Mouse (Mus musculus) C3H10T1/2 (cell line): ENCODE results near the gene Slc22a14. TPM values are rescaled to one million over a fixed set of nuclear protein-coding genes. Genes with fewer than 3 reads are reported as not detected.

Source experiments
- polyA plus RNA-seq, 2 experiments: library from polyadenylated mRNA; unstranded; fragments of >200 nt; fragmentation: generic; extraction: Trizol; gene quantifications; one replicate each; pipeline ENCODE4 v1.2.1; 2012; ENCODE audit warnings: missing spikeins in 2 of 2

The Slc22a14 gene
- not detected for polyA plus RNA-seq

GRCm38 (mm10) chr9:119365284-119365683 lies at the start of gene Slc22a14:
TSS of gene Slc22a14 (minus strand) at chr9:119365553.

DNA sequence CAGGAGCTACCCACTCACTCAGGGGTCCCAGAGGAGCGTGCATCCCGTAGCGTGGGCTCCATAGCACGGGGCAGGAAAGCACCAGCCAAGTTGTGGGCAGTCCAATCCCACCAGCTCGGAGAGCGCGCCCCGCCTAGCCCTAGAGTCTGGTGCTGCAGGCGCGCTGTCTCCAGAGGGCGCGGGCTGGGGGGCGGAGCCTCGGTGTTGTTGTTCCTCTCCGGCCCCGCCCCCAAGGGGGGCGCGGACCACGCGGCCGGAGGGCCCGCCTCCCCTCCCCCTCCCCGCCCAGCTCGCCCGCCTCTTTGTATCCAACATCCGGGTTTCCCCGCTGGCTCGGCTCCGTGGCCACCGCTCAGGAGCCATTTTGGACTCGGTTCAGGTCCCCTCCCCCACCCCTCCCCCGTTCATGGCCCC lies 36.5 kb upstream of the Slc22a14 start, which contains the start of gene Acvr2b:
TSS of gene Acvr2b (plus strand) at position 318 of the 414 bp plus-strand sequence.

DNA sequence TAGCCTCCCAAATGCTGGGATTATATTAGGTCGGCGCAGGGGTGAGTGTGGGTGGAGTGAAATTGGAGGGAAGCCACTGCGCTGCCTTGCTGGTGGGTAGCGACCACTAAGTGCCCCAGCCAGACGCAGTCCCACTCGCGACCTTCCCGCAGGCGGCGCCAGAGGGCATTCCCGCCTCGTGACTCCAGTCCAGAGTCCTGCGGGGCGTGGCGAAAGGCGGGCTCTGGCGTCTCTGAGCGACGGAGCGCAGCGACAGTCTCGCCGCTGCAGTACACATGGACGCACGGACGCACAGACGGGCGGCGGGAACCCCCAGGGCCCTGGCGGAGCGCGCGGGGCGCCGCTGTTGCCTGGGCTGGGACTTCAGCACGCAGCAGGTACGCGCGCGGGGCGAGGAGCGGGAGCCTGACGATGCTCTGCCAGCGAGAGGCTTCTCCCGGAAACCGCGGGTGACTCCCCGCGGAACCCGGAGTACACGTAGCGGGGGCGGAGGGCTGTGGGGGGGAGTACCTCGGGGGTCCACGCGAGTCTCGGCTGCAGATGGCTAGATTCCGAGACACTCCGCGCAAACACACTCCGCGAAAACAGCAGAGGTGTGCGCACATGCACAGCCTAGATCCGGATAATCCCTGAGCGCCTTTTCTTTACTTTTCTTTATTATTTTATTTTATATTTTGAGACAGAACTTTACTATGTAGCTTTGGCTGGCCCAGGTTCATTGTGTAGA lies 7.9 kb downstream of the Slc22a14 start, which contains the start of gene Xylb:
TSS of gene Xylb (plus strand) at position 51 of the 727 bp plus-strand sequence.

DNA sequence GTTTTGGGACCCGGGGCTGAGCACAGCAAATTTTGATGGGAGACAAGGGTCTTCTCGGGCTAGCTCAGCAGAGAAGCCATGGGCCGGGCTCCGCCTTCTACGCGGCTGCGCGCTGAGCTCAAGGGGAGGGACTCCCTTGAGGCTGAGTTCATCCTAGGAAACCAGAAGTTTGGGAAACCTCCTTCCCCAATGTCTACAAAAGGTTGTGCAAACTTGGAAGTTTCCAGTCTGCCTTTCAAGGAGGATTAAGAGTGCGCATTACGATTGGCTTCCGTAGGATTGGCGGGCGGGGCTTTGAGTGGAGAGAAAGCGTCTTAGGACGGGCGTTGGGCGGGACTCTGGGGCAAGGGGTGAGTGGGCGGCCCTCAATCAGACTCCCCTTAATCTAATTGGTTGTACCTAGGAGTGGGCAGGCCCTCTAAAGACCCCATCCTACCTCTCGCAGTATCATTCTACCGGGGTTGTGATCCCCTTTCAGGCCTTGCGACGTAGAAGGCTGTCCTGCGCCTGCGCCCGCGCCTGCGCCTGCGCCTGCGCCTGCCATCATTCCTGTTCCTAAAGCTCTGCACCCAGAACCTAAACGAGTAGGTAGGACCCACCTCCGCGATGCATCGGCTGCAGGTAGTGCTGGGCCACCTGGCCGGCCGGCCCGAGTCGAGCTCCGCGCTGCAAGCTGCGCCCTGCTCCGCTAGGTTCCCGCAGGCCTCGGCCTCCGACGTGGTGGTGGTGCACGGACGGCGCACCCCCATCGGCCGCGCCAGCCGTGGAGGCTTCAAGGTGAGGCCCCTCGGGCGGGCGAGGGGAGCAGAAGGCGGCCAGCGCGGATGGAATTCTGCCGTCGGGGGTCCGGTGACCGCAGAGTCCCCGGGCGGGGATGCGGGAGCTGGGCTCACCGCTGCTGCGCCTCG lies 24.2 kb downstream of the Slc22a14 start, which contains the start of gene Myd88:
TSS of gene Myd88 (minus strand) at position 503 of the 908 bp plus-strand sequence.

DNA sequence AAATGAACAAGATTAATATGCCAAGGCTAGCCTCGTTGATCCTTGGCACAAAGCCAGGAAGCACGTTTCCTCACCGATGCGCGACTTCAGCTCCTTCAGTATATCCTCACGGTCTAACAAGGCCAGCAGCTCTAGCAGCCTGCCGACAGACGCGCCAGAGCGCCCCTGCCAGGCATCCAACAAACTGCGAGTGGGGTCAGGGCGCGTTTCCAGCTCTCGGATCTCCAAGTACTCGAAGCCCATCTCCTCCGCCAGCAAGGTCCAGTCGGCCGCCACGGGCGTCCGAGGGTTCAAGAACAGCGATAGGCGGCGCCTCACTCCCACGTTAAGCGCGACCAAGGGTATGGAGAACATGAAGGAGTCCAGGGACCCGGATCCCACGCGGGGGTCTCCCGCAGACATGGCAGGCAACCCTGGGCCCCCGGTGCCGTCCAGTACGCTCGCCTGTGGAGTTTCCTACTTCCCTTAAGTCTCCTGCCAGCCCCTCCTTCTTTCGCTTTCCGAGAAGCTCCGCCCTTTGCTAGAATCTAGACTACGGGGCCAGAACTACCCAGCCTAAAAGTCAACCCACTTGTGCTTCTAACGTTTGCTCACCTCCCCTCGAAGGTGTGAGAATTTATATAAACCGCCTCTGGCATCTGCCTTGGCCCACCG lies 25.7 kb downstream of the Slc22a14 start, which contains the start of gene Acaa1a:
TSS of gene Acaa1a (plus strand) at position 119 of the 654 bp plus-strand sequence.

DNA sequence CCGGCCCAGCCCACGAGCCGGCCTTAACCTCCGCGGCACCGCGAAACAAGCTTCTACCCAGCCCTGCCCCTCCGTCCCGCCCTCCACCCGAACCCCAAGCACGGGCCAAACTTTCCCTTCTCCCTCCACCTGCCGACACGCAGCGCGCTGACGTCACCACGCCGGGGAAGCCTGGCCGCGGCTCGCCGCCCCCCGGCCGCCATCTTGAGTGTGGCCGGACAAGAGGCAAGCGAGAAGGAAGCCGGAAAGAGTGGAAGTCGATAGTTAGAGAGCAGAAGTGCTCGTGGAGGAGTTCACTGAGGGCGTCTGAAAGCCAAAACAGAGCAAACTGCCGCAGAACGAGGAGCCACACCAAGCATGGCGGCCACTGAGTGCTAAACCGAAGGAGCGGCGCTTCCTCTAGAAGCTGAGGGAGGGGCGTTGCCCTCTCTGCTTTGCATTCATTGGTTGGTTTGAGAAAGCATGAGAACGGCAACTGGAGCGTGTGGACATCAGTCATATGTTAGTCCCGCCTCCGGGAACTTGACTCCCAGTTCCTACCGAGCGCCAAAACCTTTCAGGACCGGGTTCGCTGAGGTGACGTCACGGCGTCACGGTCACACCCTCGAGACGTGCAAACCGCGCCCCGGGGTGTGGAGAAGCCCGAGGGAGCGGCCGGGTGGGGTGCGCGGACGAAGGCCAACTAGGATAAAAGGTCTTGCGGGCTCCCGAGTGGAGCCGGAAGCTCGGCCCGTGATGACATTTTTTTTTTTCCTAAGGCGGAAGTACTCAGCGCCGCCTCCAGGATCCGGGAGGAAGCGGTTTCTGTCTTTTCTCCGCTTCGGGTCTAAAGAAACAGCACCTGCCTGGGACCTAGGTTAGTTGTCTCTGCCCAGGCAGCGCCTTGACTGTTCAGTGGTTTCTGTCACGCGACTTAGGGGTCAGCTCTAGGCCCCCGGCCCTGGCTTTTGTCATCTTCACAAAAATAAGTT lies 42.8 kb downstream of the Slc22a14 start, which contains the start of gene Oxsr1:
TSS of gene Oxsr1 (minus strand) at position 139 of the 971 bp plus-strand sequence.

GRCm38 (mm10) chr9:119208998-119209397 lies 156.4 kb downstream of the Slc22a14 start, which contains the start of gene Slc22a13:
TSS of gene Slc22a13 (minus strand) at chr9:119209098.

GRCm38 (mm10) chr9:119158861-119159260 lies 206.5 kb downstream of the Slc22a14 start, which contains the start of gene Gm47289:
TSS of gene Gm47289 (plus strand) at chr9:119159161.

DNA sequence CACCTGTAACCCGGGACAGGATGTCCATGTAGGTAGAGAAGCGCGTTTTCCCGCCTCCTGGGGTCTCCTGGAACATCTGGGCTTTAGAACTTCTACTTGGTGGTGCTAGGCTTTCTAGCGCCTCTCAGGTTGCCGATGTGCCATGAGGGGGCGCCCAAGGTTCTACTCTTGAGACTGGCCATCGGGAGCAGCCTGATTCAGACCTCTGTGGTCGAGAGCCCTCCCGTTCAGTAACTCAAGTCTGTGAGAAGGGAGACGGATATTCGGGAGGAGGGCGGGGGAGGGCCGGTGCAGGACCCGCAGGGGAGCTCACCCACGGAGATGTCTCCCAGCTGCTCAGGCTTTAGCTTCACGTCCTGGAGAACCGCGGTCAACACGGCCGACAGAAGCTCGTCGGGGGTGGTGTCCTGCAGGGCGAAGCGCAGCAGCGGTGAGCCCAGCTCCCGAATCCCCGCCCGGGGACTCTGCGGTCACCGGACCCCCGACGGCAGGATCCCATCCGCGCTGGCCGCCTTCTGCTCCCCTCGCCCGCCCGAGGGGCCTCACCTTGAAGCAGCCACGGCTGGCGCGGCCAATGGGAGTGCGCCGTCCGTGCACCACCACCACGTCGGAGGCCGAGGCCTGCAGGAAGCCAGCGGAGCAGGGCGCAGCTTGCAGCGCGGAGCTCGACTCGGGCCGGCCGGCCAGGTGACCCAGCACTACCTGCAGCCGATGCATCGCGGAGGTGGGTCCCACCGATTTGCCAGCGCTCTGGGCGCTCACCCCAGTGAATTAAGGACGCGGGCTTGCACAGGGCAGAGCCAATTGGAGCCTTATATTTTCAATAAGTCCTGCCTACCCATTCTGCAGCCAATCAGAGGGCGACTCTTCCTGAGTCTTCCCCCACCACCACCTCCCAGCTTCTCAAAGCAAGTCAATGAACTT lies 208.8 kb downstream of the Slc22a14 start, which contains the start of gene Acaa1b:
TSS of gene Acaa1b (minus strand) at position 816 of the 924 bp plus-strand sequence.

Other genes with a start within 250 kb of the Slc22a14 start
- 1 to 10 TPM; 1.5 to 1.6 TPM for gene Acaa1b, start 208.5 kb downstream of the Slc22a14 start, polyA plus RNA-seq
- gene Gm47289, start 206.4 kb downstream of the Slc22a14 start, polyA plus RNA-seq: not detected
- gene Slc22a13, start 156.5 kb downstream of the Slc22a14 start, polyA plus RNA-seq: not detected
- gene Oxsr1, start 43.1 kb downstream of the Slc22a14 start, polyA plus RNA-seq: 1 to 10 TPM; 1.5 to 7.9 TPM
- gene Acaa1a, start 25.9 kb downstream of the Slc22a14 start, polyA plus RNA-seq: 10 to 100 TPM; 30.6 to 66.9 TPM
- gene Myd88, start 24.1 kb downstream of the Slc22a14 start, polyA plus RNA-seq: 10 to 100 TPM; 13.9 to 25.7 TPM
- gene Xylb, start 8.2 kb downstream of the Slc22a14 start, polyA plus RNA-seq: 1 to 10 TPM; 1.3 to 1.4 TPM
- 1 to 10 TPM; 1.9 to 2.7 TPM for gene Acvr2b, start 36.6 kb upstream of the Slc22a14 start, polyA plus RNA-seq
- 1 to 10 TPM; 2.7 to 5.0 TPM for gene Exog, start 79.4 kb upstream of the Slc22a14 start, polyA plus RNA-seq
- not detected for gene Scn5a, start 213.5 kb upstream of the Slc22a14 start, polyA plus RNA-seq